Mouse (Mus musculus) left cerebral cortex, postnatal 14 days (tissue): Measurements from ENCODE around the gene Trim27. TPM values are rescaled to one million over a fixed set of nuclear protein-coding genes. Genes with fewer than 3 reads are reported as not detected.

Experiments
- DNase-seq, 2 experiments: peaks; one replicate each; pipeline ENCODE4 v3.0.0; 2021 to 2022; ENCODE audit warnings: low spot score in 2 of 2, mixed read lengths in 1 of 2
- intact Hi-C: fragments of 180-260 bp; cut with DNase I; formaldehyde crosslinking; loops from one replicate; pipeline ENCODE4 v1.15.1; 2025
- total RNA-seq, 2 experiments: library from RNA; stranded (reverse); gene quantifications; 2 replicates each; pipeline ENCODE4 v1.2.3; 2021

Gene Trim27
- total RNA-seq, 2 experiments from 2014 or later: 35.7 to 42.3 TPM

DNA sequence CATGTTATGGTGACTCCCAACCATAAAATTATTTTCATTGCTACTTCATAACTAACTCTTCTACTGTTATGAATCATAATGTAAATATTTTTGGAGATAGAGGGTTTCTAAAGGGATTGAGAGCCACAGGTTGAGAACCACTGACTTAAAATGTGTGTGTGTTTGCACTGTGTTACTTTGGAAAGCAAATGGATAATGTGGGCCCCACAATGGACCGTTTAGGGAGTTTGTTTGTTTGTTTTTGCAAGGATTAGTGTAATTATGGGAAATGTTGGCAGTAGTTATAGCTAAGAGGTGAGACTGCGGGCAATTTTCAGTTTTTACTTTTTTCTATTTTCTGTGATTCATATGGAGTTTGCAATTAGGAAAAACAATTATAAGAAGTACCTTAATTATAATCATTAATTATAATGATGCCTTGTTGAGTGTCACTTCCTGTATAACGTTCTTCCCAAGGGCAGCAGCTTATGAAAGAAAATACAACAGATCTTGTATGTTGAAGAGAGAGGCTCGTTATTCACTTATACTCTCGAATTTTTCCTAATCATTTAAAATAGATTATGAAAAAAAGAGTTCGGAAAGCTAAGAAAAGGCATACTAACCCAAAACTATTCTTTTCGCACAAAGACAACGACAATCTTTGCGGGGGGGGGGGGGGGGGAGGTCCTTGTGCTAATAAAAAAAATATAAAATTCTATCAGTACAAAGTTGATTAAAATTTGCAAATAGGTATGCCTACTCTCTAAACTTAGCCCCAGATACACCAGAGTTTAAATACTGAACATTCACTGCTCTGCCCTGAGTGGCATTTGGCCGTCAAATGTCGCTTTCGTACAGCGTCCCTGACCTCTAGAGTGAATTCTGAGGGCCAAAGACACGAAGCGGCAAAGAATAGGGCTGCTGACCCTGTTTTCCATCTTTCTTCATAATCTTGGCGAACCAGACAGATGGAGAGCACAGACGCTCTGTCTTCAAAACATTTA, 20.1 kb downstream of the Trim27 start:
- DNase-seq: peak in 1 of 2 experiments; percentile 17

DNA sequence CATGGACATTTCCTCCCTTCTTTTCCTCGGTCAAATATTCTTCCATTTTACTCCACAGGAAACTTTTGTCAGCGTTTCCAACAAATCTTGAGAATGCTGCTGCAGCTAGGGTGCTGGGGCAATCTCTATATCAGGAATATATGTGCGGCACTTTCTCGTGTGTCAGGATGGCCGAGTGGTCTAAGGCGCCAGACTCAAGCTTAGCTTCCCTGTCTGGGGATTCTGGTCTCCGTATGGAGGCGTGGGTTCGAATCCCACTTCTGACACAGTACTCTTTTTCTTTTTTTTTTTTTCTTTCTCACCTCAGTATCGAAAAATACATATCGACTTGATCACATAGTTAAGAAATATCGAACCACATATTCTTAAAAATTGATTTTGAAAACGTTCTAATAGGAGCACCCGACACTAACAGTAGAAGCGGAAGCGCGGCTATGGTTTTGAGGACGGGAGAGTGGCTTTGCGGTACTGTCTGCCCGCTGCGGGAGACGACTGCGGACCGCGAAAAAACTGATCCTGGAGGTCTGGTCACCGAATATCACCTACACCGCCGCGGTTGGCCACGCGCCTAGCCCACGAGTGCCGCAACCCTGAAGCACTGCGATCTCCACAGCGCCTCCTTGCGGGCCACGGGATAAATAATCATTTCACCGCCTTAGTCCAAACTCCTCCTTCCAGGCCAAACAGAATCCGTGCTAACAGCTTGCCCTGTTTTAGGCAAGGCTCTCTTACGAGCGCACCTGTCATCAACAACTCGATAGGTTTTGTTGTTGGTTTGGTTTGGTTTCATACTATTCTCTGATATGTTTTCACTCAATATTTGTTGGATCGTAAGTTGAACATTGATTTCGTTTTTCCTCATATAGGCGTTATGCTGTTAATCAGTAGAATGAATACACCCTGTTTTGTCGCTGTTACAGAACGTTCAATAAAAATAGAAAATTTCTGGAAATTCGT, 21.1 kb downstream of the Trim27 start:
- DNase-seq: peak; percentile 94 to 97
- intact Hi-C loops: loop anchor here (2.0 kb wide), 2 partner anchors 74 to 126 kb away; no protein-coding TSS in a partner anchor

More for the DNA sequence above, 20.1 kb downstream of the Trim27 start:
- intact Hi-C loops: loop anchor here (2.0 kb wide), 2 partner anchors 75 to 127 kb away; no protein-coding TSS in a partner anchor

DNA sequence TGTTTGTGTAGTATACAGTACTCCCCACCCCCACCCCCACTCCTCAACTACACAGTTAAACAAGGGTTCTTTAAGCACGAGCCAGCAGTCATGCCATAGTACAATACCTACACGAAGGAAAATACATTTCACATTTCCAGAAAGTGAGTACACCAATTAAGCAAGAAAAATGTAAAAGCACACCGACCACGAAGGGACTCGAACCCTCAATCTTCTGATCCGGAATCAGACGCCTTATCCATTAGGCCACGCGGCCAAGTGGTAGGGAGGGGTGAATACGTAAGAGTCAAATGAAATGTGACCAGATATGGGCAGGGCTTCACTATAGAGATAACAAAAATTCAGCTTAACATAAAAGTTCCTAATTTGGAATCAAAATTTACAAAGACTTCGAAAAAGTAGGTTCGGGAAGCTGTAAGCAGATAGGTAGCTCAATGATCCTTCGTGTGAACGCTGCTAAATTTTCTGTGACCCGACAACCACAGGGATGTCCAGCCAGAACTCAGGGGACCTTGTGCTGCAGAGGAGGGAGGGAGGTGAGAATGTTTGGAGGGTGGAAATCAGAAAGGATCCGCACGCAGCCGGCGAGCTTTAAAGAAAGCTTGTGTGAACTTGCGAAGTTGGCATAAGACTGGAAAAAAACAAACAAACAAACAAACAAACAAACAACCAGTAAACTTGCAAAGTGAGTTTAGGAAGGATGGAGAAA, 36.2 kb downstream of the Trim27 start:
- intact Hi-C loops: no loop called here
- DNase-seq: peak; percentile 69 to 91

DNA sequence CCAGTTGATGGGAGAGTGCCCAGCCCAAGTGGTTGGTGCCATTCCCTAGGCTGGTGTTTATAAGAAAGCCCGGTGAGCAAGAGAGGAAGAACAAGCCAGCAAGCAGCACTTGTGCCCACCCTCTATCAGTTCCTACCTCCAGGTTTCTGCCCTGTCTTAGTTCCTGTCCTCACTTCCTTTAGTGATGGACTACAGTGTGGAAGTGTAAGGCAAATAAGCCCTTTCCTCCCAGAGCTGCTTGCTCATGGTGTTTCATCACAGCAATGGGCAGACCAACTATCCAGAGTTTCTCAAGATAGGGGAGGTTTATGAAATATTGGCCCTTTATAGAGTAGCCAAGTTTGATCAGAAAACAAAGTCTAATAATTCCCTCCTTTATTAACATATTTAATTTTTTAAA, 37.5 kb downstream of the Trim27 start:
- intact Hi-C loops: no loop called here
- DNase-seq: no peak

DNA sequence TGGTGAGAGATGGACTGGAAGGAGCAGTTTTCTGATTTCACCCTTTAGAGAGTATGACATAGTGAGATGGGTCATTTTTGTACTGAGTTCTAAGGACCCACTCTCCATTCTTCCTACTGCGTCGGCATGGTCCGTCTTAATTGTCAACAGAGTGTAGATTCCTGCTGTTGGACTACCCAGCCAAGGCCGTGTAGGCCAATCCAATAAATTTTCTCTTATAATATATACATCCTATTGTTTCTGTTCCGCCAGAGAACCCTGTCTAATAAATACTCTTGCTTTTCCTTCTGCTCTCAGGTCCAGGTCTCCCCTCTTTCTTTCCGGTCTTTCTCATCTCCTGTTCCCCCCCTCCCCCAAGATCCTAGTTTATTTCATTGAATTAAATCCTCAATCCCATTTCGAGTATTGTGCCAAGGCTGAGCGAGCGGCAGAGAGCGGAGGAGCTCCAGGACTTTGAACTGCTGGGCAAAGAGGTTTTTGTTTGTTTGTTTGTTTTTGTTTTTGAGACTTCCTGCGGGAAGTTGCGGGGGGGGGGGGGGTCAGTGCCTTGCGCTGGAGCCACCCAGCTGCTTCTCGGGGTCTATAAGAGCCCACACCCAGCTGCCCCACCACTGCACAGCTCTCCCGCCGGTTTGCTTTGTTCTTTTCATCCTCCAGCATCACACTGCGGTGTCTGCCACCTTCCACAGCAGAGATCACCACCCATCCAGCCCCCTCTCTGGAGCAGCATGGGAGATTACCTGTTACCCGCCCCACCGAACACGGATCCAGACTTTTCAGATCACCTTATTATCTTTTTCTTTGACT, 42.6 kb downstream of the Trim27 start:
- no peak for DNase-seq
- intact Hi-C loops: loop anchor here (5.0 kb wide), 1 partner anchor 35 kb away; no protein-coding TSS in a partner anchor

GRCm38 (mm10) chr13:21222463-21223022, 43.3 kb downstream of the Trim27 start:
- peak; percentile 91 to 93 for DNase-seq
- intact Hi-C loops: loop anchor here (5.0 kb wide), 1 partner anchor 35 kb away; no protein-coding TSS in a partner anchor

GRCm38 (mm10) chr13:21223242-21223655, 44.0 kb downstream of the Trim27 start:
- intact Hi-C loops: loop anchor here (5.0 kb wide), 1 partner anchor 34 kb away; no protein-coding TSS in a partner anchor
- DNase-seq: no peak

DNA sequence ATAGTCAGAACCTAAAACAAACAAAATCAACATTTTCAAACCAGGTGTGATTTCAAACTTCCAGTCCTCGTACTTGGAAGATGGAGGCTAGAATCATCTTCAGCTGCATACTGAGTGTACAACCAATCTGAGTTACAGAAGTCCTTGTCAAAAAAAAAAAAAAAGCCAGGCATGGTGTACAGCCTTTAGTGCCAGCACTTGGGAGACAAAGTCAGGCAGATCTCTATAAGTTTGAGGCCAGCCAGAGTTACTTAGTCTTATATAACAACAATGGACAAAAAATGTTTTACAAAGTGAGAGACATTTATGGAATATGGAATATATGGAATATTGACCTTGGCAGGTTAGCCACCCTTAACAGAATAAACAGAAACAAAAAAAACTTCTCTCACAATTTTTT, 45.1 kb downstream of the Trim27 start:
- DNase-seq: no peak
- intact Hi-C loops: loop anchor here (5.0 kb wide), 1 partner anchor 33 kb away; no protein-coding TSS in a partner anchor

- intact Hi-C loops: no loop called here
Measured at GRCm38 (mm10) chr13:21225206-21225605, 46.0 kb downstream of the Trim27 start.

GRCm38 (mm10) chr13:21226031-21226430, 46.8 kb downstream of the Trim27 start:
- DNase-seq: no peak

More at GRCm38 (mm10) chr13:21225206-21225605, 46.0 kb downstream of the Trim27 start:
- DNase-seq: no peak

DNA sequence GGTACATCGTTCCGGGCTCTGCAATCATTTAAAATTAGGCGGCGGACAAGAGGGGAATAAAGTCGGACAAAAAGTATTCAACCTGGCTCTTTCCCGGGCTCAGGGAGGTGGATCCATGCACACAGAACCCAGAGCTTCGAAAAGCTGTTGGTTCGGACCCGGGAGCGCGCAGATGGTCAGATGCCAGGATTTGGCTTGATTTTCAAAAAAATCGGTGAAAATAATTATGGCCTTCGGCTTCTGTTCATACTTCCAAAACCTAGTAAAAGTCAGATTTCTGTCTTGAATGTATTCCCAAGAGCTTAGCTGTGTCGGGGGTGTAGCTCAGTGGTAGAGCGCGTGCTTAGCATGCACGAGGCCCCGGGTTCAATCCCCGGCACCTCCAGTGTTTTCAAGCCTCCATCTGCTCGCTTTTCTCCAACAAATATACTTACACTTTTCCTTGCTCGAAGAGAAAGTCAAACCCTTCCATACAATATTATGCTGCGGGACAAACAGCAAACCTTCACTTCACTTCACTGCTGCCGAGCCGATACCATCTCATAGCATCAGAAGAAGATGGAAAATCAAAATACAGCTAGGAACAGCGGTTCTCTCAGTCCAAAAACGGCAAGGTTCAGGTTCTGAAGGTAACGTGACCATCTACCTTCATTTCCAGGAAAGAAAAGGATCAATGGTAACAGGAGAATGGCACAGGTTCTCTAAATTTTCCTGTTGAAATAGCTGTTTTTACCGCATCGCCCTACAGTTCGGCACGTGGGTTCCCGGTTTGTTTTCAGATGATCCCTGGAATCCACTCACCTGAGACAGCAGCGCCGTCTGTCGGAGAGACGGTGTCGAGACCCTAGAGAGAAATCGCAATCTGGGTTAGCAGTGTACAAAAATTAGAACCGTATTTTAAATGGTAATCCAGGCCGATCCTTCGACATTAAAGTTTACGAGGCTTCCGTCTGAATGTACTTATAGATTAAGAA, 54.8 kb downstream of the Trim27 start:
- intact Hi-C loops: loop anchor here (5.0 kb wide), 1 partner anchor 43 kb away; no protein-coding TSS in a partner anchor
- DNase-seq: peak; percentile 78 to 90

More at GRCm38 (mm10) chr13:21226031-21226430, 46.8 kb downstream of the Trim27 start:
- intact Hi-C loops: no loop called here

GRCm38 (mm10) chr13:21236714-21237113, 57.5 kb downstream of the Trim27 start:
- no peak for DNase-seq
- intact Hi-C loops: no loop called here

- no peak for DNase-seq
- intact Hi-C loops: no loop called here
Measured at GRCm38 (mm10) chr13:21237161-21237560, 57.9 kb downstream of the Trim27 start.

GRCm38 (mm10) chr13:21240788-21241187, 61.5 kb downstream of the Trim27 start:
- peak in 1 of 2 experiments; percentile 65 for DNase-seq
- intact Hi-C loops: no loop called here

GRCm38 (mm10) chr13:21242408-21243125, 63.3 kb downstream of the Trim27 start:
- intact Hi-C loops: no loop called here

GRCm38 (mm10) chr13:21243196-21243595, 64.0 kb downstream of the Trim27 start:
- intact Hi-C loops: no loop called here

More at GRCm38 (mm10) chr13:21242408-21243125, 63.3 kb downstream of the Trim27 start:
- DNase-seq: no peak

More at GRCm38 (mm10) chr13:21243196-21243595, 64.0 kb downstream of the Trim27 start:
- DNase-seq: no peak
